Mouse (Mus musculus): ENCODE measurements around the gene Naaladl2. TPM values are rescaled to one million over a fixed set of nuclear protein-coding genes. Genes with fewer than 3 reads are reported as not detected.

The Naaladl2 gene
- polyA plus RNA-seq, 1 experiment from 2014 or later = 0.62 TPM

GRCm38 (mm10) chr3:24921401-24921800 is 222.7 kb downstream of the Naaladl2 start:
- Histone ChIP-seq H3K4me3 (no peak overlapping the region), H3K9me3 (no peaks in the 10 kb centered on the region), H3K4me1 (peaks cover 5% of the 10 kb centered on the region; the same call in 1 of the 2 replicates), H3K27ac (no peak overlapping the region), H3K36me3 (replicated peaks) (no peaks in the 10 kb centered on the region), H3K27me3 (ENCODE audit: poor library complexity, severe bottlenecking) (no peaks in the 10 kb centered on the region)
- 73% methylated on average over 6 of the region's 6 CpGs for WGBS
- no peak for DNase-seq (ENCODE audit: extremely low spot score, low spot score)

GRCm38 (mm10) chr3:24905425-24905960 is 238.6 kb downstream of the Naaladl2 start:
- no peaks in the 10 kb centered on the region for H3K36me3 ChIP-seq (replicated peaks)
- no peak for DNase-seq (ENCODE audit: extremely low spot score, low spot score)
- WGBS = 94% methylated on average over 3 of the region's 3 CpGs
- H3K4me3 ChIP-seq = no peak overlapping the region
- no peaks in the 10 kb centered on the region for H3K27me3 ChIP-seq (ENCODE audit: poor library complexity, severe bottlenecking)
- no peak overlapping the region for H3K27ac ChIP-seq
- H3K4me1 ChIP-seq = no peaks in the 10 kb centered on the region
- no peaks in the 10 kb centered on the region for H3K9me3 ChIP-seq

GRCm38 (mm10) chr3:24888801-24889200 is 255.3 kb downstream of the Naaladl2 start:
- Histone ChIP-seq H3K27ac (no peak overlapping the region), H3K36me3 (replicated peaks) (no peaks in the 10 kb centered on the region), H3K4me3 (no peak overlapping the region), H3K27me3 (ENCODE audit: poor library complexity, severe bottlenecking) (no peaks in the 10 kb centered on the region), H3K9me3 (no peaks in the 10 kb centered on the region), H3K4me1 (no peaks in the 10 kb centered on the region)
- WGBS = 88% methylated on average over 3 of the region's 3 CpGs
- no peak for DNase-seq (ENCODE audit: extremely low spot score, low spot score)

- WGBS = 92% methylated on average over 1 of the region's 1 CpGs
These were observed 271.8 kb downstream of the Naaladl2 start for GRCm38 (mm10) chr3:24872254-24872653.

GRCm38 (mm10) chr3:24852936-24853335 is 291.1 kb downstream of the Naaladl2 start:
- no peaks in the 10 kb centered on the region for H3K9me3 ChIP-seq
- no peak overlapping the region for H3K27ac ChIP-seq
- no peaks in the 10 kb centered on the region for H3K4me1 ChIP-seq
- no peaks in the 10 kb centered on the region for H3K27me3 ChIP-seq (ENCODE audit: poor library complexity, severe bottlenecking)
- DNase-seq (ENCODE audit: extremely low spot score, low spot score) = no peak
- 84% methylated on average over 2 of the region's 2 CpGs for WGBS
- no peaks in the 10 kb centered on the region for H3K36me3 ChIP-seq (replicated peaks)
- no peak overlapping the region for H3K4me3 ChIP-seq

More at GRCm38 (mm10) chr3:24872254-24872653, 271.8 kb downstream of the Naaladl2 start:
- Histone ChIP-seq H3K9me3 (no peaks in the 10 kb centered on the region), H3K27me3 (ENCODE audit: poor library complexity, severe bottlenecking) (no peaks in the 10 kb centered on the region), H3K36me3 (replicated peaks) (no peaks in the 10 kb centered on the region), H3K27ac (no peak overlapping the region), H3K4me1 (no peaks in the 10 kb centered on the region), H3K4me3 (no peak overlapping the region)
- no peak for DNase-seq (ENCODE audit: extremely low spot score, low spot score)

- Histone ChIP-seq H3K36me3 (replicated peaks) (no peaks in the 10 kb centered on the region), H3K4me3 (no peak overlapping the region)
- 88% methylated on average over 2 of the region's 2 CpGs for WGBS
These were observed 347.3 kb downstream of the Naaladl2 start for GRCm38 (mm10) chr3:24796739-24797138.

GRCm38 (mm10) chr3:24787451-24788148 is 356.5 kb downstream of the Naaladl2 start:
- Histone ChIP-seq H3K4me1 (0 out of 2 replicates have a peak, but pooled peaks cover 3% of the 10 kb centered on the region), H3K27me3 (ENCODE audit: poor library complexity, severe bottlenecking) (no peaks in the 10 kb centered on the region), H3K9me3 (no peaks in the 10 kb centered on the region), H3K4me3 (no peak overlapping the region), H3K27ac (no peak overlapping the region), H3K36me3 (replicated peaks) (no peaks in the 10 kb centered on the region)
- 88% methylated on average over 1 of the region's 1 CpGs for WGBS
- DNase-seq (ENCODE audit: extremely low spot score, low spot score) = no peak

More at GRCm38 (mm10) chr3:24796739-24797138, 347.3 kb downstream of the Naaladl2 start:
- H3K9me3 ChIP-seq = no peaks in the 10 kb centered on the region
- DNase-seq (ENCODE audit: extremely low spot score, low spot score) = no peak
- no peak overlapping the region for H3K27ac ChIP-seq
- no peaks in the 10 kb centered on the region for H3K27me3 ChIP-seq (ENCODE audit: poor library complexity, severe bottlenecking)
- no peaks in the 10 kb centered on the region for H3K4me1 ChIP-seq

GRCm38 (mm10) chr3:24784108-24784507 is 360.0 kb downstream of the Naaladl2 start:
- no peak overlapping the region for H3K4me3 ChIP-seq
- no peaks in the 10 kb centered on the region for H3K36me3 ChIP-seq (replicated peaks)
- H3K27me3 ChIP-seq (ENCODE audit: poor library complexity, severe bottlenecking) = no peaks in the 10 kb centered on the region
- no peak for DNase-seq (ENCODE audit: extremely low spot score, low spot score)
- H3K4me1 ChIP-seq = 0 out of 2 replicates have a peak, but pooled peaks cover 3% of the 10 kb centered on the region
- no peak overlapping the region for H3K27ac ChIP-seq
- WGBS = 92% methylated on average over 3 of the region's 3 CpGs
- H3K9me3 ChIP-seq = no peaks in the 10 kb centered on the region

- WGBS = 82% methylated on average over 7 of the region's 7 CpGs
- no peaks in the 10 kb centered on the region for H3K9me3 ChIP-seq
- H3K4me1 ChIP-seq = 0 out of 2 replicates have a peak, but pooled peaks cover under 1% of the 10 kb centered on the region
- no peak overlapping the region for H3K27ac ChIP-seq
- no peaks in the 10 kb centered on the region for H3K27me3 ChIP-seq (ENCODE audit: poor library complexity, severe bottlenecking)
- no peaks in the 10 kb centered on the region for H3K36me3 ChIP-seq (replicated peaks)
- DNase-seq (ENCODE audit: extremely low spot score, low spot score) = no peak
- no peak overlapping the region for H3K4me3 ChIP-seq
These were observed 360.6 kb downstream of the Naaladl2 start for GRCm38 (mm10) chr3:24783462-24783829.

- Histone ChIP-seq H3K27me3 (ENCODE audit: poor library complexity, severe bottlenecking) (no peaks in the 10 kb centered on the region), H3K36me3 (replicated peaks) (no peaks in the 10 kb centered on the region), H3K27ac (no peak overlapping the region), H3K4me1 (no peaks in the 10 kb centered on the region), H3K9me3 (no peaks in the 10 kb centered on the region), H3K4me3 (no peak overlapping the region)
- WGBS = 73% methylated on average over 10 of the region's 10 CpGs
- no peak for DNase-seq (ENCODE audit: extremely low spot score, low spot score)
These were observed 361.1 kb downstream of the Naaladl2 start for GRCm38 (mm10) chr3:24782784-24783461.

- Histone ChIP-seq H3K9me3 (no peaks in the 10 kb centered on the region), H3K4me1 (no peaks in the 10 kb centered on the region), H3K4me3 (no peak overlapping the region), H3K36me3 (replicated peaks) (no peaks in the 10 kb centered on the region), H3K27me3 (ENCODE audit: poor library complexity, severe bottlenecking) (no peaks in the 10 kb centered on the region), H3K27ac (no peak overlapping the region)
- DNase-seq (ENCODE audit: extremely low spot score, low spot score) = no peak
- 97% methylated on average over 2 of the region's 2 CpGs for WGBS
These were observed 362.4 kb downstream of the Naaladl2 start for GRCm38 (mm10) chr3:24781687-24782086.

GRCm38 (mm10) chr3:24778416-24778815 is 365.6 kb downstream of the Naaladl2 start:
- DNase-seq (ENCODE audit: extremely low spot score, low spot score) = no peak
- Histone ChIP-seq H3K9me3 (no peaks in the 10 kb centered on the region), H3K36me3 (replicated peaks) (no peaks in the 10 kb centered on the region), H3K27me3 (ENCODE audit: poor library complexity, severe bottlenecking) (no peaks in the 10 kb centered on the region), H3K4me3 (no peak overlapping the region), H3K27ac (no peak overlapping the region), H3K4me1 (no peaks in the 10 kb centered on the region)

GRCm38 (mm10) chr3:24749055-24749454 is 395.0 kb downstream of the Naaladl2 start:
- H3K27ac ChIP-seq = no peak overlapping the region
- H3K27me3 ChIP-seq (ENCODE audit: poor library complexity, severe bottlenecking) = no peaks in the 10 kb centered on the region
- H3K36me3 ChIP-seq (replicated peaks) = no peaks in the 10 kb centered on the region
- H3K9me3 ChIP-seq = no peaks in the 10 kb centered on the region
- 78% methylated on average over 3 of the region's 3 CpGs for WGBS
- H3K4me1 ChIP-seq = no peaks in the 10 kb centered on the region
- no peak for DNase-seq (ENCODE audit: extremely low spot score, low spot score)
- no peak overlapping the region for H3K4me3 ChIP-seq

Data from forebrain, embryonic 10.5 days (tissue).